Mouse (Mus musculus) forebrain, embryonic 10.5 days (tissue): ENCODE measurements around the gene Hunk. TPM values are rescaled to one million over a fixed set of nuclear protein-coding genes. Genes with fewer than 3 reads are reported as not detected.

Experiments used
- DNase-seq: peaks from one replicate; pipeline ENCODE4 v3.0.0-alpha.2; 2017; ENCODE audit warnings: low spot score; ENCODE audit errors: extremely low spot score
- H3K27ac ChIP-seq: fragments of 300-500 bp; sonication (generic); 2 replicates; pipeline ENCODE4 v1.5.1; 2016; ENCODE audit warnings: mild to moderate bottlenecking
- H3K27me3 ChIP-seq: fragments of 300-500 bp; sonication (generic); 2 replicates; pipeline ENCODE4 v1.6.1; 2016; ENCODE audit warnings: mild to moderate bottlenecking; ENCODE audit not compliant: poor library complexity, severe bottlenecking
- H3K36me3 ChIP-seq: fragments of 300-500 bp; sonication (generic); replicated peaks from 2 replicates; pipeline ENCODE4 v1.6.1; 2016; ENCODE audit warnings: mild to moderate bottlenecking, moderate library complexity
- H3K4me1 ChIP-seq: fragments of 300-500 bp; sonication (generic); 2 replicates; pipeline ENCODE4 v1.6.1; 2016
- H3K4me3 ChIP-seq: fragments of 300-500 bp; sonication (generic); 2 replicates; pipeline ENCODE4 v1.5.1; 2016; ENCODE audit warnings: mild to moderate bottlenecking, moderate library complexity
- H3K9me3 ChIP-seq: fragments of 300-500 bp; sonication (generic); 2 replicates; pipeline ENCODE4 v1.6.1; 2016; ENCODE audit warnings: mild to moderate bottlenecking, moderate library complexity
- WGBS: fragments of 180-500 bp; shearing (Covaris S2); methylation state at CpG from one replicate; pipeline ENCODE4 v1.1.7; 2016; 5-methylcytosine and 5-hydroxymethylcytosine counted together
- polyA plus RNA-seq: library from polyadenylated mRNA; unstranded; fragments of >200 nt; fragmentation: Nextera tagmentation; extraction: Ambion mirVana; gene quantifications from 2 replicates; pipeline ENCODE4 v1.2.1, GENCODE M21; 2016

Gene Hunk
- polyA plus RNA-seq, 1 experiment from 2014 or later = 14.9 TPM

DNA sequence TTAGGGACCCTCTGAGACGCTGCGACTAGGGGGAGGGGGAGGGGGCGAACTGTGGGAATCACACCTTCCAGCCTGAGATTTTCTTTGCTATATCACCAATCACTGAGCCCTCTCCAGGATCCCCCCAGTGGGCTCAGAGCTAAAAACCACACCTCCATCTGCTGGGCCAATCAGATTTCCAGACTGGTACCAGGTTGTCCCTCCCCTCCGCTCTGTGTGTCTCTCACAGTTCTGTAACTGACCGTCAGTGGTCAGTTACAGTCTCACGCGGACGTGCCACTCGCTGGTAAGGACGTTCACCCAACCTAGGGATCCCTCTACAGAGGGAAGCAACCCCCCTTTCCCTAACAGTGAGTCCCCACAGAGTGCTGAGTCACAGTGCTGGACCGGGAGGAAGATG, 111.1 kb downstream of the Hunk start:
- no peaks in the 10 kb centered on the region for H3K27me3 ChIP-seq
- peaks cover 97% of the 10 kb centered on the region for H3K36me3 ChIP-seq
- no peaks in the 10 kb centered on the region for H3K9me3 ChIP-seq
- 36% methylated on average over 11 of the region's 11 CpGs for WGBS
- peak overlapping the region; percentile 4; the same call in 1 of the 2 replicates for H3K27ac ChIP-seq
- H3K4me3 ChIP-seq = no peak overlapping the region
- H3K4me1 ChIP-seq = peaks cover 13% of the 10 kb centered on the region
- DNase-seq = no peak

DNA sequence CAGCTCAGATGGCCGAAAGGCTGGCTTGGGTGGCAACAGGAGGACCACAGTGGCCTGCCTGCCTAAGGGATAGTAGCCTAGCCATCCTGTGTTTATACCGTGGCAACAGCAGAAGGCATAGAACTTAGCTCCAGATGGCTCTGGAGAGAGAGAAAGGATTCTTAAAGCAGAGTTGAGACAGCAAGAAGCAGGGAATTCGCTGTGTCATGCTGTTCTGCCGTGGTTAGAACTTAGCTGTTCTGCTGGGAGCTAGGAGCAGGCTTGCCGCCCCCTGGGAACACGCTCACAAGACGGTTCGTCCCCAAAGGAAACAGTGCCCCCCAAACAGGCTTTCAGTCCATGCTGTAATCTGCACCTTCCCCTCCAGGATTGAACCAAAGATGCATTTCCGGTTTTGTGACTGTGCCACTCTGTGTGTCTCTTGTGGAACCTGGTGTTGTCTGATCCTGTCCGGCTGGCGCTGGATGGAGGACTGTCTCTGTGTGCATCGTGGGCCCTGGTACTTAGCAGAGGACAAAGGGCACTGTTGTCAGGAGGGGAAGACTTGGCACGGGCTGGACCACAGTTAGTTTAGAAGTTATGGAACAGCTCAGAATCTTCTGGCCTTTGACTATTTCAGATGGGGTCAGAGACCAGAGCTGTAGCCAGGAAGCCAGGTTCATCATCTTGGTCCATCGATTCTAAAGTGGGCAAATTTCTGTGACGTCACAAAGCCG, 112.1 kb downstream of the Hunk start:
- Histone ChIP-seq H3K27ac (no peak overlapping the region), H3K4me1 (peaks cover 10% of the 10 kb centered on the region), H3K4me3 (no peak overlapping the region), H3K9me3 (no peaks in the 10 kb centered on the region), H3K27me3 (no peaks in the 10 kb centered on the region), H3K36me3 (peaks cover 87% of the 10 kb centered on the region)
- DNase-seq = no peak
- WGBS = 91% methylated on average over 16 of the region's 16 CpGs

DNA sequence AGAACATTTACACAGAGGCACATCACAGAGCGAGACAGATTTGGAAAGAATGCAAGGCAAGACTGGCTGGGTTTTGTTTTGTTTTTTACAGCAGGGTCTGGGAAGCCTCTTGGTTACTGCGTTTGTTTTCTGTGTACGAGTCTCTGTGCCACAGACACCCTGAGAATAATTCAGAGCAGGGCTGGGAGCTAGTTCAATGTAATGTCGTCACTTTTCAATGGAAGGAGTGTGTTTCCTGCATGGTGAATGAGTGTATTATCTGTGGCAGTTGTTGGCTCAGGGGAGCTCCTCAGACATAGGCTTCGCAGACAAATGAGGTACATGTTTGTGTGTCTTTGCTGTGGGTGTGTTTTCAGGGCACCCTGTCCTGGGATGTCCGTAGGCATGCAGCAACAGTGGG, 115.0 kb downstream of the Hunk start:
- peaks cover 20% of the 10 kb centered on the region for H3K4me1 ChIP-seq
- H3K27me3 ChIP-seq = no peaks in the 10 kb centered on the region
- peaks cover 61% of the 10 kb centered on the region for H3K36me3 ChIP-seq
- WGBS = 91% methylated on average over 6 of the region's 6 CpGs
- H3K27ac ChIP-seq = no peak overlapping the region
- no peak for DNase-seq
- no peaks in the 10 kb centered on the region for H3K9me3 ChIP-seq
- H3K4me3 ChIP-seq = no peak overlapping the region

DNA sequence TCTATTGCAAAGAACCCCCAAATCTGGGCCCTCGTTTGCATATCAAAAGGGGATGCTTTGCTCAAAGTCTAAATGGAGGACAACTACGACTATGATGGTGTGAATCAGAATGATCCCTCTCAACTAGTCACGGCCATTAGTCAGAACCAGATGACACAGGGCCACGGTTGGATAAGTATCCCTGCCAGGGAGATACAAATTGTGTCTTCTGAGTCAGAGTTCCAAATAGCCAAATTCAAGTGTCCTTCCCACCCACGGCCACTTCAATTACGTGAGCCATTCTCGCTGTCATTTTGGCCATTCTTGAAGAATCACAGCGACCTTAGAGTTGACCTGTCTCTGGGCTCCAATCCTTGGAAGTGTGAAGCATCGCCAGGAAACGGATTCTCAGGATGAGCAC, 119.4 kb downstream of the Hunk start:
- no peak overlapping the region for H3K4me3 ChIP-seq

DNA sequence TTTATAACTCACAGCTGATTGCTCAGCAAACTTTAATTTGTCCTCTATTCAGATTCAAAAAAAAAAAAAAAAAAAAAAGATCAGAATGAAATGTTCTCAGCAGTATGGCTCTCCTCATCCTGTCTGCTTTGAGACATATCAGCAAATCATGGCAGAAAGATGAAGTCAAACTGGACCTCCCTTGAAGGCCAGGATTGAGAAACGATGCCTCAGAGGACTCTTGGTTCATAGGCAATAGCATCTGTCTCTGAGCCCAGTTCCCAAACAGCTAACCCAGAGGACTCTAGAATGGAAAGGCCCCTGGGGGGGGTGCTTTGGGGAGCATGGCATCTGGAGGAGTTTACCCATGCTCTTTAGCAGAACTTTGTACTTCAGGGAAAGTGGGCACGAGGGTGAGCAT, 119.9 kb downstream of the Hunk start:
- Histone ChIP-seq H3K4me3 (no peak overlapping the region), H3K27me3 (no peaks in the 10 kb centered on the region), H3K27ac (no peak overlapping the region), H3K9me3 (no peaks in the 10 kb centered on the region), H3K4me1 (peaks cover 10% of the 10 kb centered on the region), H3K36me3 (peaks cover 12% of the 10 kb centered on the region)
- 97% methylated on average over 2 of the region's 2 CpGs for WGBS
- no peak for DNase-seq

More for the DNA sequence above, 119.4 kb downstream of the Hunk start:
- Histone ChIP-seq H3K27me3 (no peaks in the 10 kb centered on the region), H3K36me3 (peaks cover 16% of the 10 kb centered on the region), H3K9me3 (no peaks in the 10 kb centered on the region), H3K4me1 (peaks cover 10% of the 10 kb centered on the region), H3K27ac (no peak overlapping the region)
- DNase-seq = no peak
- 90% methylated on average over 10 of the region's 10 CpGs for WGBS

DNA sequence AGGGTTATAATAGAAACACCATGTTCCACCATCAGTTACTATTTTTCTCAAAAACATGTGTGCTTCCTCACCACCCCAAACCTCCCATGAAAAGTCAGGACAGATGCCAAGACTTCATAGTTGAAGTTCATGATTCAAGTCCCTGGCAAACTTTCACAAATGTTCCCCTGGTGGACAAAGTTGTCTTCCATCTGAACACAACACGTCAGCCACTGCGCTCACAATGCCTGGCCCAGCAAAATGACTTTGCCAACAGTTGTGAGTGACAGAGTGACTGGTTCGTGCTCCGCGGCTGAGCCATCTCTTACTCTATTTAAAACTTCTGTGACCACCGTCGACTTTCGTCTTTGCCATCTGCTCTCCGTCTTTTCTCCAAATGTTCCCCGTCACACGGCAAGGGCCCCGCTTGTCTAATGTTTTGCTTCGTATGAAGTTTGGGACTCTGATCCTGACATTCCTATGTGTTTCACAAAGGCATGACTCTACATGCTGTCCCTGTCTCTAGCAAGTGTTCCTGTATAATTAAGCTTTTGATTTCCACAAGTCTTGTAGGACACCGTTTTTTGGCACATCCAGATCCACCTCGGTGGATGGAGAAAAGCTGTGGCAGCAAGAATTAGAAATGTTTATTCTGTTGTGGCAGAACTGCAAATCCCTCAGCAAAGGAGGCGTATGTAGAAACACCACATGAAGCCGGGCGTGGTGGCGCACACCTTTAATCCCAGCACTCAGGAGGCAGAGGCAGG, 125.9 kb downstream of the Hunk start:
- Histone ChIP-seq H3K27ac (no peak overlapping the region), H3K9me3 (no peaks in the 10 kb centered on the region)

DNA sequence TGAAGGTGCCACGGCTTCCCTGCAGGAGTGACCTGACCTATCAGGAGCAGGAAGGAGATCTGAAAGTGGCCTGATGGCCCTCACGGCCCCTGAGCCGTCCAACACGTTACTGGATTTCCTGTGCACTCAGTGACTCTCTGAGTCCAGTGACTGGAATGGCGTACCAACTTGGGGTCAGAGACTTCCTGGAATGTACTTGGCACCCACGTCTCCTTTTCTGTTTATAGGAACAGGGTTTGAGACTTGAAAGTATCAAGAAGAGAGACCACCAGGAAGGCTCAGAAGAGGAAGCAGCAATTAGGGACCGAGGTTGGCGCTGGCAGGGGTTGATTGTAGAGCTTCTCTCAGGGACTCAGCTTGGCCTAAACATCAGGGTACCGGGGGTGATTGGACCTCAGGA, 131.2 kb downstream of the Hunk start:
- H3K4me3 ChIP-seq = no peak overlapping the region
- no peaks in the 10 kb centered on the region for H3K36me3 ChIP-seq
- H3K27ac ChIP-seq = no peak overlapping the region
- H3K9me3 ChIP-seq = no peaks in the 10 kb centered on the region
- H3K27me3 ChIP-seq = peaks cover 14% of the 10 kb centered on the region; the same call in 1 of the 2 replicates
- DNase-seq = no peak
- WGBS = 75% methylated on average over 9 of the region's 9 CpGs
- peaks cover 32% of the 10 kb centered on the region for H3K4me1 ChIP-seq

More for the DNA sequence above, 125.9 kb downstream of the Hunk start:
- no peak for DNase-seq
- 93% methylated on average over 19 of the region's 19 CpGs for WGBS
- Histone ChIP-seq H3K27me3 (no peaks in the 10 kb centered on the region), H3K36me3 (no peaks in the 10 kb centered on the region), H3K4me1 (no peaks in the 10 kb centered on the region), H3K4me3 (no peak overlapping the region)

DNA sequence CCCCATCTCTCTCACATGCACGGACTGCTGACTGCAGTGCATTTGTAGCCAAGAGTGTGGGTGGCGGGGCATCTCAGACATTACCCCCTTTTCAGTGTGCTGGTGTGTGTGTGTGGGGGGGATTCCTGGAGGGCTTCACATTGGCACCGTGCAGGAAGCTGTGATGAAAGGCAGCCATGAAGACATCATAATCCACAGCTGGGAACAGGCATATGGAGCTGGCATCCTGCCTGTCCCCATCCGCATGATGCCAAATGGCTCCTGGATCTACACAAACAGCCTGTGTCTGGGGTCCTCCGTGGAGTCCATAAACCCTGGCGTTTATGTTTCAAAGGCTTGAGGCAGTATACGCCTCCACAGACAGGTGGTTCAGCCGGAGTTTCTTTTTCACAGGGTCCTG, 132.4 kb downstream of the Hunk start:
- H3K27me3 ChIP-seq = peaks cover 14% of the 10 kb centered on the region; the same call in 1 of the 2 replicates
- no peaks in the 10 kb centered on the region for H3K36me3 ChIP-seq
- peaks cover 43% of the 10 kb centered on the region for H3K4me1 ChIP-seq
- H3K27ac ChIP-seq = no peak overlapping the region
- H3K4me3 ChIP-seq = no peak overlapping the region
- H3K9me3 ChIP-seq = no peaks in the 10 kb centered on the region
- DNase-seq = no peak
- 91% methylated on average over 8 of the region's 8 CpGs for WGBS

DNA sequence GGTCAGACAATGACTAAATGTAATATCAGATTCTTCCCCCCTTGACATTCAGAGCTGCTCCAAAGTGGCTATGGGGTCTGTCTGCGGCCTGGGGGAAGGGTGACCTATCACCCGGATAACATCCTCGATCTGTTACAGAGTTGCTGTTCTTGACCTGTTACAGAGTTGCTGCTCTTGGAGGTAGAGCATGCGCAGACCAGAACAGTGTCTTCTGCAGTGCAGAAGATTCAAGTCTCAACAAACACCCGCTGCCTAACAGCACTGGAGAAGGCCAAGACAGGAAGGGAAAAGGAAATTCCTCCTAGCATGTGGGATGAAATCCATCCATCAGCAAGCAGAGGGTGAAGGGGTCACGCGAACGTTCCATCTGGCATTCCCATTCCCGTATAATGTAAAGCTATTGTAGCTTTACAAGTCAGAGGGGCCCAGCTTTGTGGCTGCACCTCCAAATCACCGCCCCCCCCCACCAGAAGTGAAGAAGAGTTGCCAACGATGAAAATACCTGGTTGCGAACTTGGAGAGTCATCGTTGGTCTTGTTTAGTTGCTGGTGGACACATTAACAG, 133.0 kb downstream of the Hunk start:
- H3K4me1 ChIP-seq = peaks cover 48% of the 10 kb centered on the region
- no peak for DNase-seq

DNA sequence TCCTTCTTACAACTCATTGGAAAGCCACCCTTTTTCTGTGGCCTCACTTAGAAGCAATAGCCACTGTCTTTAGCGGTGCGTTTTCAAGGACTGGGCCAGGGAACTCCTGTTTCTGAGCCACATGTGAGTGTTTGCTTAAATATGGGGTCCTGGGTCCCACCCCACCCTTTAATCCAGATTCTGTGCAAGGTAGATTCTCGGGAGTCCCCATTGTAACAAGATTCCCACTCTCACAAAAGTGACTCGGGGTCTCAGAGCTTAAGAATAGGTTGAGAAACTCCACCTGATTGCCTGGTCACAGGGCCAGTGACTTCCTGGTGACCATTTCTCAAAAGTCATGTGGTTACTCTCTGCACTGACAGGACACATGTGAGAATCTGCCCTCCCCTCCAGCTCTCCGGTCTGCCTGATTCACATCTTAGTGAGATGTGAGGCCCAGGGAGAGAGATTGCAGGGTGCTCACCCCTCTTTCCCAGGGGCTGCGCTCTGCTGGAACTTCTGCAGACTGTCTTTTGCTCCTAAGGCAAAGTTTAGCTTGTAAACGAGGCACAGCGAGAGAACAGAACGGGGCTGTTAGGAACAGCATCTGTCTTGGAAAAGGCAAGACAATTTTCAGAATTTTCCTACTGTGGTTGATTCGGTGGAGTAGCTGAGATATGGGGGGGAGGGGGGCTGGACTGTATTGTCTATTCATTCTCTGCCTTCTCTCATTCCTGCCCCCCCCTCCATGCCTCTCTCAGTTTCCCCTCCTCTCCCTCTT, 135.6 kb downstream of the Hunk start:
- WGBS = 12% methylated on average over 10 of the region's 10 CpGs
- no peaks in the 10 kb centered on the region for H3K9me3 ChIP-seq
- no peak for DNase-seq
- H3K27me3 ChIP-seq = peaks cover 14% of the 10 kb centered on the region; the same call in 1 of the 2 replicates
- H3K4me3 ChIP-seq = peak overlapping the region; percentile 27; the same call in 1 of the 2 replicates
- H3K36me3 ChIP-seq = no peaks in the 10 kb centered on the region
- peaks cover 48% of the 10 kb centered on the region for H3K4me1 ChIP-seq
- peak overlapping the region; percentile 86 for H3K27ac ChIP-seq

More for the DNA sequence above, 133.0 kb downstream of the Hunk start:
- Histone ChIP-seq H3K27ac (no peak overlapping the region), H3K27me3 (peaks cover 14% of the 10 kb centered on the region; the same call in 1 of the 2 replicates), H3K9me3 (no peaks in the 10 kb centered on the region), H3K4me3 (no peak overlapping the region), H3K36me3 (no peaks in the 10 kb centered on the region)
- 89% methylated on average over 13 of the region's 13 CpGs for WGBS

DNA sequence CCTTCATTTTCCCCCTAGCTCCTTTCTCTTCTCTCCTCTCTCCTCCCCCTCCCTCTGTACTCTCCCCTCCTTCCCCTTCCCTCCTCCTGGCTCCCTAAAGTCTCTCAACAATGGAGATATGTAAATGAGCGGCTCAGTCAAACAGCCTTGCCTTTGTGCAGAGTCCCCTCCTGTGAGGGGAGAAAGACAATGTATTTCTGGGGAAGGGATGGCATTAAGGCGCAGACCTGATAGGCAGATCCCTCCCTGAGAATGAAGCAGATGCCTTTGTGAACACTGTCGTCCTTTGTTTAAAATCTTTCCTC, 136.1 kb downstream of the Hunk start:
- Histone ChIP-seq H3K36me3 (no peaks in the 10 kb centered on the region), H3K27ac (peak overlapping the region; percentile 86), H3K9me3 (no peaks in the 10 kb centered on the region), H3K4me3 (peak overlapping the region; percentile 27; the same call in 1 of the 2 replicates), H3K27me3 (peaks cover 14% of the 10 kb centered on the region; the same call in 1 of the 2 replicates), H3K4me1 (peaks cover 48% of the 10 kb centered on the region)
- 9% methylated on average over 3 of the region's 3 CpGs for WGBS
- peak; percentile 46 for DNase-seq

DNA sequence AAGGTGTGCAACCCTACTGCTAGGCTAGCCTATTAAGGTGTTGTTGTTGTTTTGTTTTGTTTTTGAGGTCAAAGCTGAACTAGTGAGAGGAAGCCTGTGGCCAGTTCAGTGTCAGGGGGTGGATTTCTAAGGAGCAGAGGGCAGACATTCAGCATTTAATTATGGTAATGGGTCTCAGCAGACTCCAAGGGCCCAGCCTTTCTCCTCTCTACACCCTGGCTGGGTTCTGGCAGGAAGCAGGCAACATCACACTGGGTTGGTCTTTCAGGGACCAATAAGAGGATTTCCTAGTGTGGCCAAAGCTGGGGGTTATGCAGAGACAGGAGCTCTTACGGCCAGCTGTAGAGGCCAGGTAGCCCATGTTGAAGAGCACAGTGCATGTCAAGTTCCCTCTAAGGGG, 136.8 kb downstream of the Hunk start:
- WGBS = 28% methylated on average over 1 of the region's 1 CpGs
- Histone ChIP-seq H3K27me3 (peaks cover 14% of the 10 kb centered on the region; the same call in 1 of the 2 replicates), H3K4me3 (no peak overlapping the region), H3K4me1 (peaks cover 48% of the 10 kb centered on the region), H3K9me3 (no peaks in the 10 kb centered on the region), H3K36me3 (no peaks in the 10 kb centered on the region), H3K27ac (peak overlapping the region; percentile 76)
- DNase-seq = no peak
